In the genomic region with DNA sequence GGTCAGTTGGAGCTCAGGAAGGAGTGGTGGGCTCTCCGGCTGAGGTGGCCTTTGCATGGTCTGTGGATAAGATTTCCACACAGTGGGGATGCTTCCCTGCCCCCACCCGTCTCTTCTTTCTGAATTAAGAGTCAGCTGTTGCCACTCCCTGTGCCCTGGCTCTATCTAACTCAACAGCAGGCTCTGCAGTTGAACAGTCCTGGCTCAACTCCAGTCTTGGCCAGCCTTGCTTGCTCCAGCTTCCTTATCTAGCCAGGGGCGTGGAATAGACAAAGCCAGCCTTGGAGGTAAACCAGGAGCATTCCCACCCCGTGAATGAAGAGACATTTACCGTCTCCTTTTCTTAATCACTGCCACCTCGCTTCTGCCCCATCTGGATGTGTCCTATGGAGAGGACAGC, we compare ENCODE assay signal across 9 mouse cellular contexts.
DNase-seq lines count a peak whose midpoint lies in the region; ATAC-seq lines count a peak whose summit lies in the region.
"Had no signal": no experiment of that assay in that cellular context is flagged by ENCODE, and none has a peak within 500 bp of the region (broad histone marks: within the 10 kb centered on the region; RNA-seq: fewer than 3 reads in every experiment).

No protein-coding gene starts in this region.

- peak overlapping the region; percentile 36 for H3K4me2 ChIP-seq in heart, embryonic 14.5 days (ENCODE audit: low read length)
- no peak overlapping the region for H3K4me2 ChIP-seq in limb, embryonic 15.5 days
- no peak overlapping the region for H3K4me2 ChIP-seq in stomach, embryonic 14.5 days (replicated peaks; ENCODE audit: low read depth, low read length)
- H3K4me2 ChIP-seq: midbrain, embryonic 12.5 days had no signal

- peak; percentile 80 to 81 for DNase-seq in cerebellum, postnatal 10 days
- DNase-seq in cerebellum, adult 11 months = no peak
- peak; percentile 42 for DNase-seq in adrenal gland, postnatal 25 days
- no peak for DNase-seq in right cerebral cortex, adult 2 months (ENCODE audit: low spot score in 2 of 2)
- no peak for DNase-seq in layer of hippocampus, adult 11-12 months (ENCODE audit: low spot score)

- H3K27ac ChIP-seq in heart, embryonic 14.5 days (replicated peaks in 1 of 2; ENCODE audit: control insufficient read depth in 1 of 2, insufficient read depth in 1 of 2, low read depth in 2 of 2, low read length in 2 of 2) = peak overlapping the region; percentile 65 to 81
- 0 out of 2 replicates have a peak overlapping the region, but pooled peaks have one; percentile 22 for H3K27ac ChIP-seq in limb, embryonic 15.5 days
- no peak overlapping the region for H3K27ac ChIP-seq in stomach, embryonic 14.5 days (ENCODE audit: low read length)
- H3K27ac ChIP-seq: midbrain, embryonic 12.5 days had no signal

- H3K9me3 ChIP-seq in heart, embryonic 14.5 days (ENCODE audit: control insufficient read depth, low read length) = no peaks in the 10 kb centered on the region
- H3K9me3 ChIP-seq in limb, embryonic 15.5 days = no peaks in the 10 kb centered on the region
- no peaks in the 10 kb centered on the region for H3K9me3 ChIP-seq in stomach, embryonic 14.5 days (ENCODE audit: control insufficient read depth, low read depth, low read length)
- H3K9me3 ChIP-seq: midbrain, embryonic 12.5 days had no signal

- H3K27me3 ChIP-seq in heart, embryonic 14.5 days (ENCODE audit: control insufficient read depth, insufficient read depth, low read length) = no peaks in the 10 kb centered on the region
- H3K27me3 ChIP-seq in limb, embryonic 15.5 days = peaks cover 15% of the 10 kb centered on the region; the same call in 1 of the 2 replicates
- H3K27me3 ChIP-seq in stomach, embryonic 14.5 days (ENCODE audit: control insufficient read depth, insufficient read depth, low read length) = no peaks in the 10 kb centered on the region

- 4% methylated on average over 6 of the region's 6 CpGs for WGBS in heart, embryonic 14.5 days
- 71% methylated on average over 6 of the region's 6 CpGs for WGBS in limb, embryonic 15.5 days
- WGBS in stomach, embryonic 14.5 days = 46% methylated on average over 6 of the region's 6 CpGs

- H3K4me3 ChIP-seq in heart, embryonic 14.5 days (ENCODE audit: control insufficient read depth in 1 of 2, insufficient read depth in 1 of 2, low read depth in 1 of 2, low read length in 2 of 2) = no peak overlapping the region
- no peak overlapping the region for H3K4me3 ChIP-seq in limb, embryonic 15.5 days
- H3K4me3 ChIP-seq in stomach, embryonic 14.5 days (ENCODE audit: low read depth, low read length) = no peak overlapping the region
- H3K4me3 ChIP-seq: midbrain, embryonic 12.5 days had no signal

- peaks cover 36 to 47% of the 10 kb centered on the region in 2 experiments for H3K4me1 ChIP-seq in heart, embryonic 14.5 days (ENCODE audit: control insufficient read depth in 2 of 2, insufficient read depth in 2 of 2, low read length in 2 of 2)
- H3K4me1 ChIP-seq in limb, embryonic 15.5 days = peaks cover 30% of the 10 kb centered on the region
- peaks cover 22% of the 10 kb centered on the region for H3K4me1 ChIP-seq in stomach, embryonic 14.5 days (ENCODE audit: control insufficient read depth, insufficient read depth, low read length)

- peak; percentile 81 for ATAC-seq in heart, embryonic 14.5 days (ENCODE audit: insufficient number of reproducible peaks, insufficient read depth, low FRiP score, low read depth)
- no peak for ATAC-seq in limb, embryonic 15.5 days (ENCODE audit: insufficient number of reproducible peaks, low FRiP score, low TSS enrichment, low read depth)
- peak; percentile 69 for ATAC-seq in stomach, embryonic 14.5 days (ENCODE audit: insufficient number of reproducible peaks, insufficient read depth, low FRiP score, low read depth)

- no peaks in the 10 kb centered on the region for H3K36me3 ChIP-seq in heart, embryonic 14.5 days (ENCODE audit: control insufficient read depth, insufficient read depth, low read length)
- no peaks in the 10 kb centered on the region for H3K36me3 ChIP-seq in limb, embryonic 15.5 days
- no peaks in the 10 kb centered on the region for H3K36me3 ChIP-seq in stomach, embryonic 14.5 days (ENCODE audit: control insufficient read depth, insufficient read depth, low read length)
- H3K36me3 ChIP-seq: midbrain, embryonic 12.5 days had no signal

- H3K9ac ChIP-seq in heart, embryonic 14.5 days (ENCODE audit: low read length) = 0 out of 2 replicates have a peak overlapping the region, but pooled peaks have one; percentile 14
- no peak overlapping the region for H3K9ac ChIP-seq in limb, embryonic 15.5 days
- H3K9ac ChIP-seq in stomach, embryonic 14.5 days (replicated peaks; ENCODE audit: low read depth, low read length) = no peak overlapping the region
- H3K9ac ChIP-seq: midbrain, embryonic 12.5 days had no signal

Comparison
In these comparisons a context has a peak if more than half of its experiments do, and no peak if none do; other contexts are left out.
1. DNase-seq: peak in cerebellum, postnatal 10 days (2 of 2) and adrenal gland, postnatal 25 days (single experiment); none in cerebellum, adult 11 months (single experiment), right cerebral cortex, adult 2 months (0 of 2) and layer of hippocampus, adult 11-12 months (single experiment).